20 mouse cellular contexts compared by ENCODE assay signal in the genomic region with DNA sequence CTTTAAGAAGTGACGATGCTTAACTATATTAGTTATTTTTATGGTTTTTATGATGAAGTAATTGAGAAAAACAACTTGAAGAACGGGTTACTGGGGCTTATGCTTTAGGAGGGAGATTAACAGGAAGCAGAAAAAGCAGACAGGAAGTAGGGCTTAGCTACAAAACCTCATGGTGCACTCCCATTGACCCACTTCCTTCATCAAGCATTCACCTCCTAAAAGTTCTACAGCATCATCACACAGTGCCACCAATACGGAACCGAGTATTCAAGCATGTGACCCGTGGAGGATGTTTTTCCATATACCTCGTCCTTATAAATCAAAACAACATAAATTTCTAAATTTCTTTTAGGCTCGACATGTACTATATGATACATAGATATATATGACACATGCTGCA. TPM values are rescaled to one million over a fixed set of nuclear protein-coding genes. Genes with fewer than 3 reads are reported as not detected.
DNase-seq lines count a peak whose midpoint lies in the region; ATAC-seq lines count a peak whose summit lies in the region.
"Had no signal": no experiment of that assay in that cellular context is flagged by ENCODE, and none has a peak within 500 bp of the region (broad histone marks: within the 10 kb centered on the region; RNA-seq: fewer than 3 reads in every experiment).

No protein-coding gene starts in this region.

- H3K36me3 ChIP-seq in splenic B cell, adult 2 months (ENCODE audit: control insufficient read depth, insufficient read depth, low read length, poor library complexity, severe bottlenecking), result no peaks in the 10 kb centered on the region
- H3K36me3 ChIP-seq: embryonic facial prominence, embryonic 10.5 days; heart, embryonic 13.5 days; hindbrain, embryonic 12.5 days had no signal

- H3K27me3 ChIP-seq in splenic B cell, adult 2 months (ENCODE audit: control insufficient read depth, insufficient read depth, low read length, poor library complexity, severe bottlenecking), result no peaks in the 10 kb centered on the region
- H3K27me3 ChIP-seq: forebrain, embryonic 13.5 days; hindbrain, embryonic 12.5 days; Patski had no signal

- DNase-seq in T-cell, adult 2 months (ENCODE audit: low spot score), result peak; percentile 19
- peak; percentile 18 for DNase-seq in induced T-regulatory cell, adult 2 months (ENCODE audit: low read depth)
- DNase-seq in splenic B cell, adult 2 months (ENCODE audit: low read depth, low spot score), result peak; percentile 21
- no peak for DNase-seq in ovary, postnatal 14 days (ENCODE audit: low spot score)
- DNase-seq in adrenal gland, postnatal 10 days, result no peak
- no peak for DNase-seq in right cerebral cortex, postnatal 10 days (ENCODE audit: low spot score in 2 of 2)
- DNase-seq: adrenal gland, adult 8-10 months; cerebellum, adult 11 months; cerebellum, adult 9-10 months; cerebellum, postnatal 25 days; forebrain, postnatal 0 days; gastrocnemius, postnatal 14 days; heart, postnatal 4 days had no signal

- peak; percentile 73 for ATAC-seq in CD4-positive, CD25-positive, alpha-beta regulatory T cell, adult 4 months
- ATAC-seq: forebrain, embryonic 13.5 days; forebrain, postnatal 0 days; intestine, postnatal 0 days; Patski had no signal

RNA-seq across cellular contexts. Expression of gene Map4k5, which starts 19.7 kb away (rescaled TPM):
- 1 to 10 TPM; 3.1 to 4.6 TPM for polyA plus RNA-seq in CD4-positive, CD25-positive, alpha-beta regulatory T cell, adult 4 months (2017; shearing (Covaris generic))
- 10 to 100 TPM; 31.3 to 39.8 TPM for total RNA-seq in adrenal gland, postnatal 10 days (2021)

RNA-seq across cellular contexts. Expression of gene Atl1, which starts 20.3 kb away (rescaled TPM):
- 1 to 10 TPM in 1 of 2 experiments, under 1 TPM in 1; 0.31 to 1.2 TPM for polyA plus RNA-seq in CD4-positive, CD25-positive, alpha-beta regulatory T cell, adult 4 months (2017; shearing (Covaris generic))
- total RNA-seq in adrenal gland, postnatal 10 days (2021), result 10 to 100 TPM in 1 of 2 experiments, 1 to 10 TPM in 1; 8.8 to 14.3 TPM

Comparison
In these comparisons a context has a peak if more than half of its experiments do, and no peak if none do; other contexts are left out.
1. DNase-seq: peak in T-cell, adult 2 months (single experiment), induced T-regulatory cell, adult 2 months (single experiment) and splenic B cell, adult 2 months (single experiment); none in ovary, postnatal 14 days (single experiment), adrenal gland, postnatal 10 days (single experiment) and right cerebral cortex, postnatal 10 days (0 of 2).